Mouse (Mus musculus) kidney, embryonic 16.5 days (tissue): ENCODE data around the gene Ccdc13. TPM values are rescaled to one million over a fixed set of nuclear protein-coding genes. Genes with fewer than 3 reads are reported as not detected.
A peak's percentile ranks its signal among the peaks of the same experiment; 100 is the strongest.

Experiments
- ATAC-seq: fragments of 200-750 bp; cut with Nextera tagmentation; 2 replicates; pipeline ENCODE4 v1.8.0; 2017; ENCODE audit warnings: moderate TSS enrichment; ENCODE audit not compliant: low FRiP score, low TSS enrichment
- H3K27ac ChIP-seq: fragments of 300-500 bp; sonication (generic); 2 replicates; pipeline ENCODE4 v1.5.1; 2014; ENCODE audit warnings: low read length
- H3K27me3 ChIP-seq: fragments of 300-500 bp; sonication (generic); 2 replicates; pipeline ENCODE4 v1.6.1; 2014; ENCODE audit warnings: low read length, control low read depth, mixed read lengths; ENCODE audit not compliant: insufficient read depth
- H3K36me3 ChIP-seq: fragments of 300-500 bp; sonication (generic); 2 replicates; pipeline ENCODE4 v1.6.1; 2014; ENCODE audit warnings: low read length, control low read depth, mixed read lengths; ENCODE audit not compliant: insufficient read depth
- H3K4me1 ChIP-seq: fragments of 300-500 bp; sonication (generic); 2 replicates; pipeline ENCODE4 v1.6.1; 2014; ENCODE audit warnings: low read length, control low read depth, mixed read lengths; ENCODE audit not compliant: insufficient read depth
- H3K4me2 ChIP-seq: fragments of 300-500 bp; sonication (generic); replicated peaks from 2 replicates; pipeline ENCODE4 v1.6.1; 2014; ENCODE audit warnings: low read depth, low read length
- H3K4me3 ChIP-seq: fragments of 300-500 bp; sonication (generic); 2 replicates; pipeline ENCODE4 v1.5.1; 2014; ENCODE audit warnings: mild to moderate bottlenecking, low read length
- H3K9ac ChIP-seq: fragments of 300-500 bp; sonication (generic); replicated peaks from 2 replicates; pipeline ENCODE4 v1.6.1; 2014; ENCODE audit warnings: low read length
- H3K9me3 ChIP-seq: fragments of 300-500 bp; sonication (generic); 2 replicates; pipeline ENCODE4 v1.6.1; 2016; ENCODE audit warnings: low read length, control low read depth
- WGBS: fragments of 180-500 bp; shearing (Covaris S2); extraction: QIAGEN DNeasy Blood & Tissue Kit; methylation state at CpG from one replicate; pipeline ENCODE4 v1.1.7; 2014; 5-methylcytosine and 5-hydroxymethylcytosine counted together
- polyA plus RNA-seq: library from polyadenylated mRNA; unstranded; fragments of >200 nt; fragmentation: Nextera tagmentation; extraction: Ambion mirVana; gene quantifications from 2 replicates; pipeline ENCODE4 v1.2.1, GENCODE M21; 2015

Ccdc13 gene
- polyA plus RNA-seq, 1 experiment from 2014 or later, result 0.71 TPM

GRCm38 (mm10) chr9:121854246-121854645 lies 15.0 kb upstream of the Ccdc13 start:
- ATAC-seq, result no peak
- peaks cover 5% of the 10 kb centered on the region for H3K4me1 ChIP-seq
- 97% methylated on average over 3 of the region's 3 CpGs for WGBS
- no peak overlapping the region for H3K4me2 ChIP-seq
- peaks cover 14% of the 10 kb centered on the region; the same call in 1 of the 2 replicates for H3K36me3 ChIP-seq
- H3K27me3 ChIP-seq, result no peaks in the 10 kb centered on the region
- no peak overlapping the region for H3K9ac ChIP-seq
- H3K9me3 ChIP-seq, result no peaks in the 10 kb centered on the region
- H3K4me3 ChIP-seq, result no peak overlapping the region
- H3K27ac ChIP-seq, result no peak overlapping the region

GRCm38 (mm10) chr9:121847842-121848241 lies 8.6 kb upstream of the Ccdc13 start:
- Histone ChIP-seq H3K9ac (no peak overlapping the region), H3K36me3 (peaks cover 22% of the 10 kb centered on the region; the same call in 1 of the 2 replicates), H3K9me3 (peaks cover 5% of the 10 kb centered on the region; the same call in 1 of the 2 replicates), H3K4me2 (no peak overlapping the region), H3K4me1 (no peaks in the 10 kb centered on the region), H3K27ac (no peak overlapping the region), H3K4me3 (no peak overlapping the region), H3K27me3 (no peaks in the 10 kb centered on the region)
- 66% methylated on average over 5 of the region's 5 CpGs for WGBS
- no peak for ATAC-seq

- Histone ChIP-seq H3K27ac (no peak overlapping the region), H3K27me3 (no peaks in the 10 kb centered on the region), H3K4me3 (no peak overlapping the region), H3K36me3 (peaks cover 22% of the 10 kb centered on the region; the same call in 1 of the 2 replicates), H3K4me2 (no peak overlapping the region), H3K9me3 (peaks cover 5% of the 10 kb centered on the region; the same call in 1 of the 2 replicates), H3K9ac (no peak overlapping the region), H3K4me1 (no peaks in the 10 kb centered on the region)
- 99% methylated on average over 4 of the region's 4 CpGs for WGBS
- ATAC-seq, result no peak
These were observed 7.9 kb upstream of the Ccdc13 start for GRCm38 (mm10) chr9:121847138-121847537.

- ATAC-seq, result peak; percentile 51; the same call in 1 of the 2 replicates
- 39% methylated on average over 10 of the region's 10 CpGs for WGBS
- H3K27me3 ChIP-seq, result no peaks in the 10 kb centered on the region
These were observed 7.4 kb upstream of the Ccdc13 start for GRCm38 (mm10) chr9:121846526-121847118.

GRCm38 (mm10) chr9:121842914-121843313 lies 3.7 kb upstream of the Ccdc13 start:
- H3K27me3 ChIP-seq, result no peaks in the 10 kb centered on the region
- H3K4me2 ChIP-seq, result no peak overlapping the region
- H3K9me3 ChIP-seq, result peaks cover 5% of the 10 kb centered on the region; the same call in 1 of the 2 replicates
- H3K9ac ChIP-seq, result no peak overlapping the region
- ATAC-seq, result no peak
- no peak overlapping the region for H3K27ac ChIP-seq
- H3K4me1 ChIP-seq, result peaks cover 3% of the 10 kb centered on the region; the same call in 1 of the 2 replicates
- H3K36me3 ChIP-seq, result no peaks in the 10 kb centered on the region
- WGBS, result 91% methylated on average over 2 of the region's 2 CpGs
- H3K4me3 ChIP-seq, result no peak overlapping the region

More at GRCm38 (mm10) chr9:121846526-121847118, 7.4 kb upstream of the Ccdc13 start:
- no peak overlapping the region for H3K9ac ChIP-seq
- H3K9me3 ChIP-seq, result peaks cover 5% of the 10 kb centered on the region; the same call in 1 of the 2 replicates
- peaks cover 18% of the 10 kb centered on the region; the same call in 1 of the 2 replicates for H3K36me3 ChIP-seq
- H3K27ac ChIP-seq, result no peak overlapping the region
- H3K4me2 ChIP-seq, result no peak overlapping the region
- no peaks in the 10 kb centered on the region for H3K4me1 ChIP-seq
- H3K4me3 ChIP-seq, result no peak overlapping the region

- 31% methylated on average over 7 of the region's 7 CpGs for WGBS
- ATAC-seq, result peak; percentile 47
- H3K27me3 ChIP-seq, result no peaks in the 10 kb centered on the region
- no peak overlapping the region for H3K27ac ChIP-seq
- H3K4me3 ChIP-seq, result peak overlapping the region; percentile 61
- H3K4me1 ChIP-seq, result peaks cover 3% of the 10 kb centered on the region; the same call in 1 of the 2 replicates
- H3K36me3 ChIP-seq, result no peaks in the 10 kb centered on the region
- peaks cover 13% of the 10 kb centered on the region for H3K9me3 ChIP-seq
- H3K4me2 ChIP-seq, result peak overlapping the region; percentile 88
- peak overlapping the region; percentile 62 for H3K9ac ChIP-seq
These were observed 333 bp upstream of the Ccdc13 start for GRCm38 (mm10) chr9:121839622-121839965.

- H3K9me3 ChIP-seq, result peaks cover 9% of the 10 kb centered on the region
- H3K4me3 ChIP-seq, result no peak overlapping the region
- peaks cover 3% of the 10 kb centered on the region; the same call in 1 of the 2 replicates for H3K4me1 ChIP-seq
- H3K27ac ChIP-seq, result no peak overlapping the region
- no peak overlapping the region for H3K9ac ChIP-seq
- H3K4me2 ChIP-seq, result no peak overlapping the region
- no peaks in the 10 kb centered on the region for H3K27me3 ChIP-seq
- no peaks in the 10 kb centered on the region for H3K36me3 ChIP-seq
- no peak for ATAC-seq
- 89% methylated on average over 6 of the region's 6 CpGs for WGBS
These were observed 1.3 kb downstream of the Ccdc13 start for GRCm38 (mm10) chr9:121838008-121838407.

- Histone ChIP-seq H3K4me1 (no peaks in the 10 kb centered on the region), H3K4me2 (no peak overlapping the region), H3K36me3 (no peaks in the 10 kb centered on the region), H3K27ac (no peak overlapping the region), H3K27me3 (no peaks in the 10 kb centered on the region), H3K4me3 (no peak overlapping the region), H3K9me3 (peaks cover 8% of the 10 kb centered on the region; the same call in 1 of the 2 replicates), H3K9ac (no peak overlapping the region)
- no peak for ATAC-seq
- WGBS, result 86% methylated on average over 11 of the region's 11 CpGs
These were observed 5.4 kb downstream of the Ccdc13 start for GRCm38 (mm10) chr9:121833825-121834224.

- H3K36me3 ChIP-seq, result no peaks in the 10 kb centered on the region
- H3K9ac ChIP-seq, result no peak overlapping the region
- no peak; the same call in 1 of the 2 replicates for ATAC-seq
- H3K27me3 ChIP-seq, result no peaks in the 10 kb centered on the region
- H3K4me3 ChIP-seq, result no peak overlapping the region
- no peaks in the 10 kb centered on the region for H3K4me1 ChIP-seq
- H3K4me2 ChIP-seq, result no peak overlapping the region
- 27% methylated on average over 6 of the region's 6 CpGs for WGBS
- H3K27ac ChIP-seq, result no peak overlapping the region
- H3K9me3 ChIP-seq, result peaks cover 8% of the 10 kb centered on the region; the same call in 1 of the 2 replicates
These were observed 8.3 kb downstream of the Ccdc13 start for GRCm38 (mm10) chr9:121830956-121831293.

GRCm38 (mm10) chr9:121830243-121830955 lies 8.9 kb downstream of the Ccdc13 start:
- H3K9ac ChIP-seq, result no peak overlapping the region

More at GRCm38 (mm10) chr9:121830243-121830955, 8.9 kb downstream of the Ccdc13 start:
- no peak for ATAC-seq
- WGBS, result 79% methylated on average over 6 of the region's 6 CpGs
- H3K4me3 ChIP-seq, result no peak overlapping the region
- H3K4me1 ChIP-seq, result no peaks in the 10 kb centered on the region
- H3K9me3 ChIP-seq, result peaks cover 3% of the 10 kb centered on the region; the same call in 1 of the 2 replicates
- H3K27ac ChIP-seq, result no peak overlapping the region
- no peak overlapping the region for H3K4me2 ChIP-seq
- H3K36me3 ChIP-seq, result no peaks in the 10 kb centered on the region
- H3K27me3 ChIP-seq, result no peaks in the 10 kb centered on the region
